Mouse (Mus musculus): ENCODE results near the gene Ccl2. TPM values are rescaled to one million over a fixed set of nuclear protein-coding genes. Genes with fewer than 3 reads are reported as not detected.

Gene Ccl2
- polyA plus RNA-seq, 1 experiment from 2014 or later, result 3.4 TPM

DNA sequence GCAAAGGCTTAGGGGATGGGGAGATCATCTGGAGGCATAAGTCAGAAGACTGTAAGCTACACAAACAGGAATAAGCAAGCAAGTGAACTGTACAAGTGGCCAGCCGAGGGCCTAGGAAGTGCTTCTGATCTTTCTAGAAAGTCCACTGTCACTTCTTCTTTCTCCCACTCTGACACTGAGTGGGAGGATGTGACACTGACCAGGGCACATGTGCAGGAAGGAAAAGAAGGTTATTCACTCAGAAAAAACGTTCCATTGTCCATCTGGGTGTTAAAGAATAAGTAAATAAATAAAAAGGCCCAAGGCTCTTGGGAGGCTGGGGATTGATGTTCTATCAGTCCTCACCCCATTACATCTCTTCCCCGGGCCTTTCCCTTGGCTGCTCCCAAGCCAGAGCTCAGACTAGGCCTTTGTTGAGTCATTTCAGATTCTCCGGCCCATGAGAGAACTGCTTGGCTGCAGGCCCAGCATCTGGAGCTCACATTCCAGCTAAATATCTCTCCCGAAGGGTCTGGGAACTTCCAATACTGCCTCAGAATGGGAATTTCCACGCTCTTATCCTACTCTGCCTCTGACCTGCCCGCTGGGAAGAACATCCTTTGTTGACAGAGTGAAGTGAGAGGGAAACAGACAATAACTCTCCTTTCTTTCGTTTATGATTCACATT is 2.6 kb upstream of the Ccl2 start:
- 0 out of 2 replicates have a peak overlapping the region, but pooled peaks have one; percentile 8 for H3K27ac ChIP-seq (ENCODE audit: low read depth, low read length)
- no peak overlapping the region for H3K4me3 ChIP-seq (ENCODE audit: low read depth, low read length)
- no peaks in the 10 kb centered on the region for H3K36me3 ChIP-seq (ENCODE audit: control insufficient read depth, insufficient read depth)
- H3K9ac ChIP-seq (ENCODE audit: low read depth, low read length), result no peak overlapping the region
- H3K9me3 ChIP-seq (ENCODE audit: control insufficient read depth), result no peaks in the 10 kb centered on the region
- TF ChIP-seq CTCF (IDR thresholded peaks at IDR 0.05; ENCODE audit: low read depth), result no peak
- ATAC-seq, result no peak
- H3K4me1 ChIP-seq (replicated peaks; ENCODE audit: control insufficient read depth, insufficient read depth, low read length), result no peaks in the 10 kb centered on the region
- H3K4me2 ChIP-seq (replicated peaks; ENCODE audit: low read depth), result no peak overlapping the region
- 36% methylated on average over 8 of the region's 8 CpGs for WGBS
- H3K27me3 ChIP-seq (replicated peaks; ENCODE audit: control insufficient read depth, insufficient read depth, low read length), result no peaks in the 10 kb centered on the region

DNA sequence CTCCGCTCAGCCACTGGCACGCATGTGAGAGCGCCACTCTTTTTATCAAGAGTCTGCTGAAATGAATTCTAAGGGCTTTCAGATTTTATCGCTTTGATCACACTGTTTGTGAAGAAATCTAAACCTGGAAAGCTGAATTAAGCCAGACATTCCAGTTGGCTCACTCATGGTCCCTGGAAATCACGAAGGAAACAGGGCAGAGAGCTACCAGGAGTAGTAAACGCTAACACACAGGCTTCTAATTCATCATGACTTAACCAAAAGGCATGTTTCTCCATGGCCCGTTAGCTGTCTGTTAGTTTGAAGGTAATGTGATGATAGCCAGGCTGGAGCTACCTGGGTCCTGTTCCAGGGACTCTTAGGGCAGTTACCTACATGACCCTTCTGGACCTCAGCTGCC is 925 bp upstream of the Ccl2 start:
- no peak for TF ChIP-seq CTCF (IDR thresholded peaks at IDR 0.05; ENCODE audit: low read depth)
- Histone ChIP-seq H3K4me3 (ENCODE audit: low read depth, low read length) (no peak overlapping the region), H3K27ac (ENCODE audit: low read depth, low read length) (no peak overlapping the region), H3K36me3 (ENCODE audit: control insufficient read depth, insufficient read depth) (no peaks in the 10 kb centered on the region), H3K4me2 (replicated peaks; ENCODE audit: low read depth) (no peak overlapping the region), H3K4me1 (replicated peaks; ENCODE audit: control insufficient read depth, insufficient read depth, low read length) (no peaks in the 10 kb centered on the region), H3K9ac (ENCODE audit: low read depth, low read length) (no peak overlapping the region), H3K27me3 (replicated peaks; ENCODE audit: control insufficient read depth, insufficient read depth, low read length) (no peaks in the 10 kb centered on the region), H3K9me3 (ENCODE audit: control insufficient read depth) (no peaks in the 10 kb centered on the region)
- WGBS, result 81% methylated on average over 7 of the region's 7 CpGs
- ATAC-seq, result no peak

DNA sequence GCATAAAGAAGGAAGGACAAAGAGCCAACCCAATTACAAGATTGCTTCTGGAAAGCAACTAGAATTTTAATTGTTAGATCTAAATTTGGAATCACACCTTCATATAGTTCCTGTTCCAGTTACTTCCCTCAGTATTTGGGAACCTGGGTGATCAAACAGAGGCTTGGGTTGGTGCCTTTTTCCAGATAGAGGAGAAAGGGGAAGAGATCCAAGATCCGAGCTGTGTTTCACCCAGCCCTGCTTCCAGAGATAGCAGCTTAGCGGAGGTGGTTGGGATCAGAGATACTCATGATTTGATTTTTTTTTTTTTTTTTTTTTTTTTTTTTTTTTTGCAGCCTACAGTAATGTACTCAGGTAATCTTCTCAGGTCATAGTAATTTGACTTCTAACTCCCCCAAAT is 486 bp downstream of the Ccl2 start:
- no peaks in the 10 kb centered on the region for H3K27me3 ChIP-seq (replicated peaks; ENCODE audit: control insufficient read depth, insufficient read depth, low read length)
- no peak for TF ChIP-seq CTCF (IDR thresholded peaks at IDR 0.05; ENCODE audit: low read depth)
- no peak for ATAC-seq
- H3K9me3 ChIP-seq (ENCODE audit: control insufficient read depth), result no peaks in the 10 kb centered on the region
- no peak overlapping the region for H3K27ac ChIP-seq (ENCODE audit: low read depth, low read length)
- H3K36me3 ChIP-seq (ENCODE audit: control insufficient read depth, insufficient read depth), result no peaks in the 10 kb centered on the region
- H3K4me3 ChIP-seq (ENCODE audit: low read depth, low read length), result no peak overlapping the region
- no peak overlapping the region for H3K9ac ChIP-seq (ENCODE audit: low read depth, low read length)
- WGBS, result 84% methylated on average over 2 of the region's 2 CpGs
- H3K4me1 ChIP-seq (replicated peaks; ENCODE audit: control insufficient read depth, insufficient read depth, low read length), result no peaks in the 10 kb centered on the region
- no peak overlapping the region for H3K4me2 ChIP-seq (replicated peaks; ENCODE audit: low read depth)

DNA sequence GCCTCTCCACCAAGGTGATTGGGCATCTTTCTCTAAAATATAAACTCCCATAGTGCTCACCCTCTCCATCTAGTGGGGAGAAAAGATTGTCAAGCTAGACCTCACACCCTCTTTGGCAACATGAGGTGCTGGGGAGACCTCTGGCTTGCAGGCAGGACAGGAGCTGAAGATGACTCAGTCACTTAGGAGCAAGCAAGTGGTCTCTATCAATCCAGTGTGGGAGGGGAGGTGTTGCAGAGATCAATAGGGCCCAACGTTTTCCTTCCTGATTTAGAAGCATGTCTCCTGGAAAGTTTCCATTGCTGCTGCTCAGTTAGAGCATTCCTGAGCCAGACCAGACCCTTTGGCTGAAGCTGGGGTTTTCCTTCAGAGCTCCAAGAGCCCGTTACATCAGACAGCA is 3.2 kb downstream of the Ccl2 start, which contains the start of gene Gm17268:
TSS of gene Gm17268 (minus strand) at position 28 of the 400 bp plus-strand sequence.
- Histone ChIP-seq H3K9ac (ENCODE audit: low read depth, low read length) (no peak within 1 kb of the TSS), H3K4me1 (replicated peaks; ENCODE audit: control insufficient read depth, insufficient read depth, low read length) (no peaks in the 10 kb centered on the region), H3K27me3 (replicated peaks; ENCODE audit: control insufficient read depth, insufficient read depth, low read length) (no peaks in the 10 kb centered on the region), H3K9me3 (ENCODE audit: control insufficient read depth) (no peaks in the 10 kb centered on the region), H3K4me3 (ENCODE audit: low read depth, low read length) (no peak within 1 kb of the TSS), H3K36me3 (ENCODE audit: control insufficient read depth, insufficient read depth) (no peaks in the 10 kb centered on the region), H3K4me2 (replicated peaks; ENCODE audit: low read depth) (no peak within 1 kb of the TSS), H3K27ac (ENCODE audit: low read depth, low read length) (no peak within 1 kb of the TSS)
- 19% methylated on average over 2 of the region's 2 CpGs for WGBS
- TF ChIP-seq CTCF (IDR thresholded peaks at IDR 0.05; ENCODE audit: low read depth), result peak; percentile 50
- ATAC-seq, result no peak

DNA sequence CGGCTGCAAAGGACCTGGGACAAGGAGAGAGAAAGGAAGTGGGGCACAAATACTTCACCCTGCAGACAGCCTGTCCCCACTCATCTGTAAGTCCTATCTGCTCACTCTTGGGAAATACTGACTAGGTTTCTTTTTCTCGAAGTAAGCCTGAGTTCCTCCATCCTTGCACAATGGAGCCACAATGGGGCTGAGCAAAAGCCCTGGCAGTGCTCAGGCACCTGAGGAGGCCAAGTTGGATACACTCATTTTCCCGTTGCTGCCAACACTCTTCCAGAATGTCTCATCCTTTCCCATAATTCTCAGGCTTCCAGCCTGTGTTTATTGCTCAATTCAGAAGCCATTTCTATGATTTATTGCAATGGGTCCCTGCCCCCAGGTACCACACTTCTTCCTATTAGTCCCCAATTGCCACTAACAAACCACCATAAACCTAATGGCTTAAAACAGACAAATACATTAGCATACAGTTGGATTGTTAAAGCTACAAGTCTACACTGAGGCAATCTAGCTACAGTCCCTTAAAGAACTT is 3.8 kb downstream of the Ccl2 start:
- TF ChIP-seq CTCF (IDR thresholded peaks at IDR 0.05; ENCODE audit: low read depth), result no peak
- 62% methylated on average over 3 of the region's 3 CpGs for WGBS
- H3K4me1 ChIP-seq (replicated peaks; ENCODE audit: control insufficient read depth, insufficient read depth, low read length), result no peaks in the 10 kb centered on the region

DNA sequence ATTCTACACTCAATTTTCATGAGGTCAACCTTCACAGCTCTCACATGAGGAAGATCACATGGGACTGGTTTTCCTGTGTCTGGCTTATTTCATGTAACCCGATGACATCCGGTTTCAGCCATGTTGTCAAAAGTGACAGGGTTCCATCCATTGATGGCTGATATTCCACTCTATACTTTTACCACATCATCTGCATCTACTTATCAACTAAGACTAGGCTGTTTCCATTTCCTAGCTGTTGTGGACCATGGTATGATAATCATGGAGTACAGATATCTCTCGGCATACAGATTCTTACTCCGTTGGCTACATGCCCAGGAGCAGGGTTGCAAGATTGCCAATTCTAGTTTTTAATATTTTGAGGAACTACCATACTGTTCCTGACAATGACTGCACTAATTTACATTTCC is 6.3 kb downstream of the Ccl2 start:
- no peak for ATAC-seq
- no peak for TF ChIP-seq CTCF (IDR thresholded peaks at IDR 0.05; ENCODE audit: low read depth)
- no peak overlapping the region for H3K9ac ChIP-seq (ENCODE audit: low read depth, low read length)
- H3K4me2 ChIP-seq (replicated peaks; ENCODE audit: low read depth), result no peak overlapping the region
- H3K4me1 ChIP-seq (replicated peaks; ENCODE audit: control insufficient read depth, insufficient read depth, low read length), result no peaks in the 10 kb centered on the region
- no peak overlapping the region for H3K27ac ChIP-seq (ENCODE audit: low read depth, low read length)
- 80% methylated on average over 4 of the region's 4 CpGs for WGBS
- H3K36me3 ChIP-seq (ENCODE audit: control insufficient read depth, insufficient read depth), result no peaks in the 10 kb centered on the region
- H3K4me3 ChIP-seq (ENCODE audit: low read depth, low read length), result no peak overlapping the region
- H3K9me3 ChIP-seq (ENCODE audit: control insufficient read depth), result no peaks in the 10 kb centered on the region
- H3K27me3 ChIP-seq (replicated peaks; ENCODE audit: control insufficient read depth, insufficient read depth, low read length), result no peaks in the 10 kb centered on the region

More for the DNA sequence above, 3.8 kb downstream of the Ccl2 start:
- no peak for ATAC-seq
- no peak overlapping the region for H3K4me3 ChIP-seq (ENCODE audit: low read depth, low read length)
- no peak overlapping the region for H3K9ac ChIP-seq (ENCODE audit: low read depth, low read length)
- H3K4me2 ChIP-seq (replicated peaks; ENCODE audit: low read depth), result no peak overlapping the region
- H3K9me3 ChIP-seq (ENCODE audit: control insufficient read depth), result no peaks in the 10 kb centered on the region
- H3K27ac ChIP-seq (ENCODE audit: low read depth, low read length), result no peak overlapping the region
- H3K27me3 ChIP-seq (replicated peaks; ENCODE audit: control insufficient read depth, insufficient read depth, low read length), result no peaks in the 10 kb centered on the region
- H3K36me3 ChIP-seq (ENCODE audit: control insufficient read depth, insufficient read depth), result no peaks in the 10 kb centered on the region

Data from intestine, postnatal 0 days (tissue).